Mouse (Mus musculus) central nervous system, embryonic 18 days (tissue): ENCODE data around the gene Gm8922. TPM values are rescaled to one million over a fixed set of nuclear protein-coding genes. Genes with fewer than 3 reads are reported as not detected.

Source experiments
- polyA plus RNA-seq: library from polyadenylated mRNA; depleted of rRNA; stranded (reverse); fragments of >200 nt; gene quantifications from 2 replicates; pipeline ENCODE4 v1.2.3, GENCODE M21; 2012; rRNA removed

Gm8922 gene
- polyA plus RNA-seq, result not detected in 2 replicates

GRCm38 (mm10) chr5:11681659-11682058 is at the start of gene Gm8922:
Gene Gm8922, plus strand, starts transcription at chr5:11681959.

Other genes starting within 250 kb of the Gm8922 start
- gene Gm8906, start 179.3 kb upstream of the Gm8922 start, polyA plus RNA-seq, result not detected in 2 replicates
- not detected in 2 replicates for gene Gm6460, start 87.0 kb upstream of the Gm8922 start, polyA plus RNA-seq
- not detected in 2 replicates for gene Gm8926, start 88.6 kb downstream of the Gm8922 start, polyA plus RNA-seq
- gene Gm6465, start 163.6 kb downstream of the Gm8922 start, polyA plus RNA-seq, result not detected in 2 replicates
- gene 4933402N22Rik, start 236.1 kb downstream of the Gm8922 start, polyA plus RNA-seq, result not detected in 2 replicates